Mouse (Mus musculus) liver (tissue): ENCODE data around the gene Coro6.

Experiments used
- DNase-seq: peaks from one replicate; pipeline ENCODE4 v3.0.0-alpha.2; 2020; ENCODE audit warnings: mixed read lengths

The Coro6 gene

DNA sequence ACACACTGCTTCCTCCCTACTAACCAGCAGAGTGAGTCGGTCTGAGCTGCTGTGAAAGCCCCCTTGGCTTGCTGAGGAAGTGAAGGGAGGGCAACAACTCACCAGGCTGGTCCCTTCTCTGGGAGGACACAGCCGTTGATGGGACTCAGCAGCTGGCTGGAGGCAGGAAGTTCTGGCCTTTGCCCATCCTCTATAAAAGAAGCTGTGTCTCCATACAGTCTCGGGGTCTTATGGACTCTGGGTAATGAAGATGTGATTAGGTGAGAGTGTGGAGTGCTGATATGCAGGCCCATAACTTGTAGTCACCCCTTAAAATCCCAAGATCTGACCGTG, 32.1 kb downstream of the Coro6 start:
- no peak for DNase-seq

DNA sequence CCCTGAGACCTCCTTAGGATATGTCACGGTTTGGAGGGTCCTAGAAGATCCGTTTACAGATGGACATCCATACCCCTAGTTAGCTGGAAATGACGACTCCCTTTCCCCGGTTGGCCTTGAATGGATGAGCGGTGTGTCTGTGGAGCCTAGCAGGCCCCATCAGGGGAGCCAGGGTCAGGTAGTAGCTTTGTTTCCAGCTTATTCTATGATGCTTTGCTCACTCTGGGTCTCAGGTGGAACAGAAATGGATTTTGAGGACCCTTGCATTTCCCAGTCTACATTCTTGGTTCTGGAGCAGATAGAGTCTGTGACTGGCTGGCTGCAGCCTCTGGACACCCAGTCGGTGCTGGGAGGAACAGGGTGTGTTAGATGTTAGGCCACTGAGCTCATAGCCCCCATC, 32.6 kb downstream of the Coro6 start:
- no peak for DNase-seq

GRCm38 (mm10) chr11:77495507-77495906, 33.3 kb downstream of the Coro6 start:
- no peak for DNase-seq

DNA sequence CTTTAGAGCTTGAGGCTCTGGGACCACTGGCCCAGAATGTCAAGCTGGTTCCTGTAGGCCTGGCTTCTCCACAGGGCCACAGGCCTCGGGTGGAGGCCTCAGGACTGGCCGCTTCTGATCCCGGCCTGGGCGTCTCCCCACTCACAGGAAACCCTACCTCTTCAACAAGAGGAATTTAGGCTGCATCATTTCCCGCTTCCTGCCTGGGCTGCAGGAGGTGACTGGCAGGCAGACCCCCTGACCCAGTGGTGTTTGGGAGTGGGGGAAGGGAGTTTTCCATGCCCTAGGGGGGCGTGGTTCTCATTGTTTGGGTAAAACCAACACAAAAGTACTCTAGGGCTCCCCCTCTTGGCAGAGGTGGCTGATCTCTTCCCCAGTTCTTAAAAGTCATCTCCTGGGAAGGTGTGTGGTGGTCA, 35.1 kb downstream of the Coro6 start:
- DNase-seq = peak; percentile 67

DNA sequence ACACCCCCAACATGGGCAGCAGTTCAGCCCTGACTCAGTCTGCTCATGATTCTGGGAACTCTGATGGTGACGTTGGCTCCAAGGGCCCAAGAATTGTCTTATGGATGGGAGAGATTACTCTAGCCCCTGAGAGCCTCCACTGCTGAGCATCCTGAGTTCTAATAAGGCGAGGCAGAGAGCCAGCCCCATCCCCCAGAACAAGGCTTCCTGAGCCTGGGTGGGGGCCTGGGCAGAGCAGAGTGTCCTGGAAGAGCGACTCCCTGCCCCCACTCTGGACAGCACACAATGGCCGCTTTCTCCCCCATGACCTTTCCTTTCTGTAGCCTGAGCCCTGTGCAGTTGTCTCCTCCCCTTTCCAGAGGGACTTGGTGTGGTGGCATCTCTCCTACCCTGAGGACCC, 35.6 kb downstream of the Coro6 start:
- no peak for DNase-seq

- no peak for DNase-seq
Observed at GRCm38 (mm10) chr11:77498261-77499139, 36.3 kb downstream of the Coro6 start.

DNA sequence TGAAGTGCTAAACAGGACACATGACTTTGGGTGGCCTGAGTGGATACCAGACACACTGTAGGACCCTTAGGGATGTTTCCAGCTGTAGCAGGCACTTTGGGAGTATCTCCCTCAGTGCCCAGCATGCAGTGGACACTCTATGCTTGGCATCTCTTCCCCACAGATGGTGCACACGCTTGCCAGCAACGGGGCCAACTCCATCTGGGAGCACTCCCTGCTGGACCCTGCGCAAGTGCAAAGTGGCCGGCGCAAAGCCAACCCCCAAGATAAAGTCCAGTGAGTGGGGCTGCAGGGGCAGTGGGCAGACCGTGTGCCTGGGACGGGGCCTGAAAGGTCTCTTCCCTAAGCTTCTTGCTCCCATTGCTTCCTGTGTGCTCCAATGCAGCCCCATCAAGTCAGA, 37.1 kb downstream of the Coro6 start:
- no peak for DNase-seq

DNA sequence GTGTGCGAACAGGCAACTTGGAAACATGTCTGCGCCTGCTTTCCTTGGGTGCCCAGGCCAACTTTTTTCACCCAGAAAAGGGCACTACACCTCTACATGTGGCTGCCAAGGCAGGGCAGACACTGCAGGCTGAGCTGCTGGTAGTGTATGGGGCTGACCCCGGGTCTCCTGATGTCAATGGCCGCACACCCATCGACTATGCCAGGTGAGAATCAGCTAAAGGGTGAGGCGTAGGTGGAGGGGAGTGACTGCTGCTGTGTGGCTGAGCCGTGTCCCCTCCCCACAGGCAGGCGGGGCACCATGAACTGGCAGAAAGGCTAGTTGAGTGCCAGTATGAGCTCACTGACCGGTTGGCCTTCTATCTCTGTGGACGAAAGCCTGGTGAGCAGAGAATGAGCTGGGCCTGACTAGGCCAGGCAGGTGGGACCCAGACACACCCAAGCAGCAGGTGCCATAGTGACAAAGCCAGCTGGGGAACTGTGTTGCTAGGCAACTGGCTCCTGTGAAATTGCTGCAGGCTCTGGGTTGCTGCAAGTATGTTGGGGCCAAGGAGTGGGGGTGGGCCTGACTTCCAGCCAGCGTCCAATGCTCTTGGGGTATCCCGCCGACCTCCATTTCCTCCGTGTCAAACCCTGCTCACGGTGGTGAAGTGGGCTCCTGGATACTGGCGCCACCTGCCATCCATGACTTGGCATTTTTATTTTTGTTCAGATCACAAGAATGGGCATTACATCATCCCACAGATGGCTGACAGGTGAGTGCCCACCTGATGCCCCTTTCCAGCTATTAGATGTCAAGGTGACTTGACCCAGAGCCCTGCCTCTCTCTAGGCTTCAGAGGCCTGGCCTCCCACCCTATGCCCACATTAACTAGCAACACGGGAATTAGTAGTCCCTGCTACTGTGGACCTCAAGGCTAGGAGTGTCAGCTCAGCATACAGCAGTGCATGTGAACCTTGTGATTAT, 38.4 kb downstream of the Coro6 start:
- DNase-seq = no peak

- DNase-seq = peak; percentile 77
Observed at GRCm38 (mm10) chr11:77501392-77501791, 39.2 kb downstream of the Coro6 start.

GRCm38 (mm10) chr11:77501971-77502370, 39.8 kb downstream of the Coro6 start:
- no peak for DNase-seq

- DNase-seq = no peak
Observed at GRCm38 (mm10) chr11:77502481-77502880, 40.3 kb downstream of the Coro6 start.

DNA sequence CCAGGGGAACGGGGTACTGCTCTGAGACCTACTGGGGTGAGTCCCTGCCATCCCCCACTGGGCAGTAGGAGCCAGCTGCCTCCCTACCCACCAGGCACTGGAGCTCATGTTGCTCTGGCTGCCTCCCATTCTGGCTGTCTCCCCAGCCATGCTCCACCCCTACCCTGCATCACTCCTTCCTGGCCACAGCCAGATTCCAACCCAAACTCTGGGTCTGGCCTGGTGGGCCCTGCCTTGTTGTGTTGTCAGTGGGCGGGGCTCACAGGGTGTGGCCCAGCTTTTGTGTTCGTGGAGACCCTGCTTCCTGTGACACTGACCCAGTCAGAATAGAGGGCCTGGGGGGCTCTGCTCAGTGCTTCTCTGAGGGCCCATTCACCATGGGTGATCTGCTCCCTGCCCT, 41.3 kb downstream of the Coro6 start:
- no peak for DNase-seq

DNA sequence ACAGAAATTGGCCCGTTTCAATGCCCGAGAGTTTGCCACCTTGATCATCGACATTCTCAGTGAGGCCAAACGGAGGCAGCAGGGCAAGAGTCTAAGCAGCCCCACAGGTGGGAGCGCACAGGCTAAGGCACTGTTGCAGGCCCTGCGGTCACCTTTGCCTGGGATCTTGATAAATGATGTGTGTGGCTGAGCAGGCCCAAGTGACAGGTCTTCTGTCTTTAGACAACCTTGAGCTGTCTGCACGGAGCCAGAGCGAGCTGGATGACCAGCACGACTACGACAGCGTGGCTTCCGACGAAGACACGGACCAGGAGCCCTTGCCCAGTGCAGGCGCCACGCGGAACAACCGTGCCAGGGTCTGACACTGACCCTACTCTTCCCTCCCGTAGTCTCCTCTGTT, 42.2 kb downstream of the Coro6 start:
- no peak for DNase-seq

GRCm38 (mm10) chr11:77505291-77505980, 43.2 kb downstream of the Coro6 start:
- DNase-seq = no peak

- no peak for DNase-seq
Observed at GRCm38 (mm10) chr11:77506273-77506672, 44.1 kb downstream of the Coro6 start.

GRCm38 (mm10) chr11:77506941-77507340, 44.7 kb downstream of the Coro6 start:
- no peak for DNase-seq

DNA sequence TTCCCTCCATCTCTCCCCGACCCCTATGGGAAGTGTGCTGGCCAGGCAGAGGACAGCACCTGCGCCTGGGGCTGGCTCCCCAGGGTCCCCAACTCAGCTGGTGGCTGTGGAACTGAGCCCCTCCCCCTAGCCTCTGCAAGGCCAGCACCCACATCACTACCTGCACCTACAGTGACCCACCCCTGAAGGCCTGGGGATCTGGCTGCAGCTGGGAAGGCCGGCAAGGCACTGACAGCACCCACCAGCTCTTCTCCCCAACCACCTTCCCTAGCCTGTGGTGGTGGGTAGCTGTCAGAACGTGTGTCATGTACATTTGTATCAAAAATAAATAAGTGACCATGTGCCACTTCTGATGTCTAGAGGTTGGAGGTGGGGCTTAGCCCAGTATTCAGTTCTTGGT, 45.2 kb downstream of the Coro6 start:
- DNase-seq = no peak

- DNase-seq = peak; percentile 88
Observed at GRCm38 (mm10) chr11:77508068-77509021, 46.1 kb downstream of the Coro6 start.

DNA sequence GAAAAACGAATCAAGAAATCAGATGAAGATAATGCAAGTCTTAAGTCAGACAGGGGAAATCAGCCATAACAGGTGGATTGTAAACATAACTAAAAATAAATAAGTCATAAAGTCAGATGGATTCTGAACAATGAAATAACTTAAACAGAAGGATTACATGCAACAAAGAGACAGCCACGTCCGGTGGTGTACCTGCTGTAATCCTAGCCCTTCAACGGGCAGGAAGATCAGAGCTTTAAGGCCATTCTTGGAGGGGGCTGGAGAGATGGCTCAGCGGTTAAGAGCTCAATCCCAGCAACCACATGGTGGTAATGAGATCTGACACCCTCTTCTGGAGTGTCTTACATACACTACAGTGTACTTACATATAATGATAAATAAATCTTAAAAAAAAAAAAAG, 49.1 kb downstream of the Coro6 start:
- DNase-seq = no peak

DNA sequence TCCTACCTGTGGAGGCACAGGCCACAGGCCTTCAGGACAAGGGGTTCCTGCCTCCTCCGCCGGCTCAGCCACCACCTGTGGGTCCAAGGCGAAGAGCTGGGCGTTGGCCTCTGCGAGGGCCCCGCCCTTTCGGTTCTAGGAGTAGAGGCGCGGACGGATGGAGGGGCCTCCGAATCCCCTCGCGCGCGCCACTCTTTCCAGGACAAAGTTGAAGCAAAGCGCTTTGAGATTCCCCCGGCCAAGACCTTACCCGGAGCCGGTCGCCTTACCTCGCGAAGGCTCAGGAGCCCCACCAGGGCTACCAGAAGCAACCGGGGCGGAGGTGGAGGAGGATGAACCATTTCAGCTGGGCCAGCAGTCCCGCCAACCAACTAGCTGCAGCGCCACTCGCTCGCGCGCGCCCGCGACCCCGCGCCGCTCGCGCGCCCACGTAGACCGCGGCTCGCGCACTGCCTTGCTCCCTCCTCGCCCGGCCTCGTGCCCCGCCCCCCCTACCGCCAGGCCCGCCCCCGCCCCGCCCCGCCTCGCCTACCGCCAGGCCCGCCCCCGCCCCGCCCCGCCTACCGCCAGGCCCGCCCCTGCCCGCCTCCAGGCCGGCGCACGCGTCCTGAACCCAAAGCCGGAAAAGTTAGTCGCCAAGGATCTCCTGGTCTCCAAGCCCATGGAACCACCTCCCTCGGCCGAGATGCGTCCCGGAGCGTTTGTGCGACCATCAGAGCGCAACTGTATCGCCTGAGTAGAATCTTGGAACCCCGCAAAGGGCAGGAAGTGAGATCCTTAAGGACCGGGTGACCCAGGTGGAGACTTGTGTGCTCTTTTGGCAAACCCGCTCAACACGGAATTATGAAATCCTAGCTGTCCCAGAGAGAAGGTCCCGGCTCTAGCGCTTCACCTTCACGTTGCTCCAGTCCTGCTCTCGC, 50.9 kb downstream of the Coro6 start:
- peak; percentile 94 for DNase-seq

- DNase-seq = no peak
Observed at GRCm38 (mm10) chr11:77513811-77514170, 51.6 kb downstream of the Coro6 start.
